Mouse (Mus musculus): ENCODE measurements around the gene Rpl18. TPM values are rescaled to one million over a fixed set of nuclear protein-coding genes. Genes with fewer than 3 reads are reported as not detected.

The Rpl18 gene
- polyA plus RNA-seq, 1 experiment: 3,224 TPM

GRCm38 (mm10) chr7:45713396-45713795 is 1.9 kb upstream of the Rpl18 start:
- Histone ChIP-seq H3ac (ENCODE audit: control insufficient read depth, insufficient read length) (no peak overlapping the region), H3K79me2 (ENCODE audit: control insufficient read depth, insufficient read depth) (peaks cover 37% of the 10 kb centered on the region), H3K4me2 (ENCODE audit: low read depth) (no peak overlapping the region), H3K4me3 (no peak overlapping the region), H3K27me3 (ENCODE audit: control insufficient read depth, insufficient read depth, insufficient read length) (no peaks in the 10 kb centered on the region), H3K36me3 (ENCODE audit: control insufficient read depth, insufficient read depth) (no peaks in the 10 kb centered on the region)
- TF ChIP-seq MYOD1 (IDR thresholded peaks at IDR 0.05; ENCODE audit: control insufficient read depth in 1 of 3, insufficient read length in 2 of 3, low read depth in 2 of 3) (no peak), POLR2A (IDR thresholded peaks at IDR 0.05; ENCODE audit: insufficient read length, low read depth) (no peak), USF1 (IDR thresholded peaks at IDR 0.05; ENCODE audit: low read depth) (no peak), POLR2AphosphoS2 (IDR thresholded peaks at IDR 0.05; ENCODE audit: insufficient read length, low read depth) (no peak), TCF3 (IDR thresholded peaks at IDR 0.05; ENCODE audit: insufficient read length, low read depth) (no peak), MAX (IDR thresholded peaks at IDR 0.05; ENCODE audit: low read depth) (no peak), E2F4 (IDR thresholded peaks at IDR 0.05; ENCODE audit: insufficient read depth) (no peak), MYOG (IDR thresholded peaks at IDR 0.05; ENCODE audit: control insufficient read depth in 1 of 3, insufficient read depth in 1 of 3, insufficient read length in 2 of 3, low read depth in 2 of 3) (no peak), TCF12 (IDR thresholded peaks at IDR 0.05; ENCODE audit: insufficient read depth, poor library complexity, severe bottlenecking) (no peak), CEBPB (IDR thresholded peaks at IDR 0.05; ENCODE audit: insufficient read depth, poor library complexity, severe bottlenecking) (no peak), SRF (IDR thresholded peaks at IDR 0.05; ENCODE audit: control insufficient read depth, insufficient read length, low read depth) (no peak), REST (IDR thresholded peaks at IDR 0.05; ENCODE audit: insufficient read depth, insufficient read length) (no peak)

GRCm38 (mm10) chr7:45713881-45714520 is 1.3 kb upstream of the Rpl18 start:
- TF ChIP-seq TCF12 (IDR thresholded peaks at IDR 0.05; ENCODE audit: insufficient read depth, poor library complexity, severe bottlenecking): no peak
- TF ChIP-seq MAX (IDR thresholded peaks at IDR 0.05; ENCODE audit: low read depth): no peak
- TF ChIP-seq POLR2AphosphoS2 (IDR thresholded peaks at IDR 0.05; ENCODE audit: insufficient read length, low read depth): no peak
- TF ChIP-seq SRF (IDR thresholded peaks at IDR 0.05; ENCODE audit: control insufficient read depth, insufficient read length, low read depth): no peak
- no peak for TF ChIP-seq MYOD1 (IDR thresholded peaks at IDR 0.05; ENCODE audit: control insufficient read depth in 1 of 3, insufficient read length in 2 of 3, low read depth in 2 of 3)
- no peak for TF ChIP-seq E2F4 (IDR thresholded peaks at IDR 0.05; ENCODE audit: insufficient read depth)
- no peak for TF ChIP-seq TCF3 (IDR thresholded peaks at IDR 0.05; ENCODE audit: insufficient read length, low read depth)
- no peak for TF ChIP-seq MYOG (IDR thresholded peaks at IDR 0.05; ENCODE audit: control insufficient read depth in 1 of 3, insufficient read depth in 1 of 3, insufficient read length in 2 of 3, low read depth in 2 of 3)
- no peak for TF ChIP-seq POLR2A (IDR thresholded peaks at IDR 0.05; ENCODE audit: insufficient read length, low read depth)
- no peak for TF ChIP-seq CEBPB (IDR thresholded peaks at IDR 0.05; ENCODE audit: insufficient read depth, poor library complexity, severe bottlenecking)
- no peak for TF ChIP-seq USF1 (IDR thresholded peaks at IDR 0.05; ENCODE audit: low read depth)
- no peak for TF ChIP-seq REST (IDR thresholded peaks at IDR 0.05; ENCODE audit: insufficient read depth, insufficient read length)
- peaks cover 43% of the 10 kb centered on the region for H3K79me2 ChIP-seq (ENCODE audit: control insufficient read depth, insufficient read depth)
- no peaks in the 10 kb centered on the region for H3K36me3 ChIP-seq (ENCODE audit: control insufficient read depth, insufficient read depth)
- peak overlapping the region; percentile 84 for H3K4me2 ChIP-seq (ENCODE audit: low read depth)
- peak overlapping the region; percentile 96 for H3K4me3 ChIP-seq
- H3K27me3 ChIP-seq (ENCODE audit: control insufficient read depth, insufficient read depth, insufficient read length): no peaks in the 10 kb centered on the region
- no peak overlapping the region for H3ac ChIP-seq (ENCODE audit: control insufficient read depth, insufficient read length)

DNA sequence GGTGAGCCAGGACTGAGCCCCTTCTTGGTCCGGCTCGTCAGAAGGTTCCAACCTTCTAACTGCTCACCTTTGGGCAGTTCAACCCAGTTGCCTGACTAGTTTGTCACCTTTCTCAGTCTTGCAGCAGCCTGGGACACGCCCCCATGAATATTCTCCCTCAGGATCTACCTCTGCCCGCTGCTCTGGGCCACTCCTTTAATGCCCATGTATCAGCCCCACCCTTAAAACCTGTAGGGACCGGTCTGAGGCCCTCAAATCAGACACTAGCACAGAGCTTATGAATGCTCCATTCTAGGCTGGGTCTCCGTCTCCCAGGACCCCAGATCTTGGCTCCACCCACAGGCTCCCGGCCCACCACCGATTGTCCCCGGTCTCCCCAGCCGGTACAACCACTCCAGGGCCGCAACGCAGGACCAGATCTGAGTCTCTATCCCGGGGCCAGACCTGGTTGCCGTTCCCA is 597 bp upstream of the Rpl18 start:
- Histone ChIP-seq H3K27me3 (ENCODE audit: control insufficient read depth, insufficient read depth, insufficient read length) (no peaks in the 10 kb centered on the region), H3K36me3 (ENCODE audit: control insufficient read depth, insufficient read depth) (no peaks in the 10 kb centered on the region), H3K79me2 (ENCODE audit: control insufficient read depth, insufficient read depth) (peaks cover 48% of the 10 kb centered on the region), H3K4me2 (ENCODE audit: low read depth) (peak overlapping the region; percentile 84), H3ac (ENCODE audit: control insufficient read depth, insufficient read length) (peak overlapping the region; percentile 26), H3K4me3 (peak overlapping the region; percentile 96)
- TF ChIP-seq USF1 (IDR thresholded peaks at IDR 0.05; ENCODE audit: low read depth): no peak
- TF ChIP-seq POLR2A (IDR thresholded peaks at IDR 0.05; ENCODE audit: insufficient read length, low read depth): no peak
- no peak for TF ChIP-seq CEBPB (IDR thresholded peaks at IDR 0.05; ENCODE audit: insufficient read depth, poor library complexity, severe bottlenecking)
- no peak for TF ChIP-seq MAX (IDR thresholded peaks at IDR 0.05; ENCODE audit: low read depth)
- TF ChIP-seq SRF (IDR thresholded peaks at IDR 0.05; ENCODE audit: control insufficient read depth, insufficient read length, low read depth): no peak
- no peak for TF ChIP-seq TCF12 (IDR thresholded peaks at IDR 0.05; ENCODE audit: insufficient read depth, poor library complexity, severe bottlenecking)
- no peak for TF ChIP-seq MYOD1 (IDR thresholded peaks at IDR 0.05; ENCODE audit: control insufficient read depth in 1 of 3, insufficient read length in 2 of 3, low read depth in 2 of 3)
- TF ChIP-seq E2F4 (IDR thresholded peaks at IDR 0.05; ENCODE audit: insufficient read depth): no peak
- no peak for TF ChIP-seq TCF3 (IDR thresholded peaks at IDR 0.05; ENCODE audit: insufficient read length, low read depth)
- TF ChIP-seq REST (IDR thresholded peaks at IDR 0.05; ENCODE audit: insufficient read depth, insufficient read length): no peak
- no peak for TF ChIP-seq MYOG (IDR thresholded peaks at IDR 0.05; ENCODE audit: control insufficient read depth in 1 of 3, insufficient read depth in 1 of 3, insufficient read length in 2 of 3, low read depth in 2 of 3)
- no peak for TF ChIP-seq POLR2AphosphoS2 (IDR thresholded peaks at IDR 0.05; ENCODE audit: insufficient read length, low read depth)

- Histone ChIP-seq H3ac (ENCODE audit: control insufficient read depth, insufficient read length) (no peak overlapping the region), H3K4me3 (peak overlapping the region; percentile 96), H3K4me2 (ENCODE audit: low read depth) (peak overlapping the region; percentile 79), H3K27me3 (ENCODE audit: control insufficient read depth, insufficient read depth, insufficient read length) (no peaks in the 10 kb centered on the region), H3K79me2 (ENCODE audit: control insufficient read depth, insufficient read depth) (peaks cover 48% of the 10 kb centered on the region), H3K36me3 (ENCODE audit: control insufficient read depth, insufficient read depth) (no peaks in the 10 kb centered on the region)
- TF ChIP-seq MYOD1 (IDR thresholded peaks at IDR 0.05; ENCODE audit: control insufficient read depth in 1 of 3, insufficient read length in 2 of 3, low read depth in 2 of 3): no peak
- no peak for TF ChIP-seq E2F4 (IDR thresholded peaks at IDR 0.05; ENCODE audit: insufficient read depth)
- TF ChIP-seq MYOG (IDR thresholded peaks at IDR 0.05; ENCODE audit: control insufficient read depth in 1 of 3, insufficient read depth in 1 of 3, insufficient read length in 2 of 3, low read depth in 2 of 3): no peak
- no peak for TF ChIP-seq TCF12 (IDR thresholded peaks at IDR 0.05; ENCODE audit: insufficient read depth, poor library complexity, severe bottlenecking)
- no peak for TF ChIP-seq TCF3 (IDR thresholded peaks at IDR 0.05; ENCODE audit: insufficient read length, low read depth)
- no peak for TF ChIP-seq SRF (IDR thresholded peaks at IDR 0.05; ENCODE audit: control insufficient read depth, insufficient read length, low read depth)
- no peak for TF ChIP-seq CEBPB (IDR thresholded peaks at IDR 0.05; ENCODE audit: insufficient read depth, poor library complexity, severe bottlenecking)
- no peak for TF ChIP-seq REST (IDR thresholded peaks at IDR 0.05; ENCODE audit: insufficient read depth, insufficient read length)
- TF ChIP-seq USF1 (IDR thresholded peaks at IDR 0.05; ENCODE audit: low read depth): no peak
- no peak for TF ChIP-seq MAX (IDR thresholded peaks at IDR 0.05; ENCODE audit: low read depth)
- no peak for TF ChIP-seq POLR2AphosphoS2 (IDR thresholded peaks at IDR 0.05; ENCODE audit: insufficient read length, low read depth)
- no peak for TF ChIP-seq POLR2A (IDR thresholded peaks at IDR 0.05; ENCODE audit: insufficient read length, low read depth)
Measured at GRCm38 (mm10) chr7:45715741-45716459, 643 bp downstream of the Rpl18 start.
